Mouse (Mus musculus) limb, embryonic 12.5 days (tissue): ENCODE measurements around the gene Tmem30c. TPM values are rescaled to one million over a fixed set of nuclear protein-coding genes. Genes with fewer than 3 reads are reported as not detected.

Source experiments
- ATAC-seq: fragments of 200-750 bp; cut with Nextera tagmentation; 2 replicates; pipeline ENCODE4 v1.8.0; 2017; ENCODE audit warnings: low read depth, moderate TSS enrichment; ENCODE audit not compliant: insufficient number of reproducible peaks, insufficient read depth, low FRiP score, low TSS enrichment
- H3K27ac ChIP-seq: fragments of 300-500 bp; sonication (generic); 2 replicates; pipeline ENCODE4 v1.5.1; 2016; ENCODE audit warnings: mild to moderate bottlenecking, moderate library complexity
- H3K27me3 ChIP-seq: fragments of 300-500 bp; sonication (generic); 2 replicates; pipeline ENCODE4 v1.6.1; 2016; ENCODE audit warnings: mild to moderate bottlenecking, moderate library complexity
- H3K36me3 ChIP-seq: fragments of 300-500 bp; sonication (generic); 2 replicates; pipeline ENCODE4 v1.6.1; 2016; ENCODE audit warnings: mild to moderate bottlenecking, moderate library complexity
- H3K4me1 ChIP-seq: fragments of 300-500 bp; sonication (generic); replicated peaks from 2 replicates; pipeline ENCODE4 v1.6.1; 2016
- H3K4me2 ChIP-seq: fragments of 300-500 bp; sonication (generic); 2 replicates; pipeline ENCODE4 v1.6.1; 2016; ENCODE audit warnings: mild to moderate bottlenecking, moderate library complexity
- H3K4me3 ChIP-seq: fragments of 300-500 bp; sonication (generic); replicated peaks from 2 replicates; pipeline ENCODE4 v1.5.1; 2016; ENCODE audit warnings: mild to moderate bottlenecking
- H3K9ac ChIP-seq: fragments of 300-500 bp; sonication (generic); replicated peaks from 2 replicates; pipeline ENCODE4 v1.6.1; 2016; ENCODE audit warnings: mild to moderate bottlenecking, moderate library complexity
- H3K9me3 ChIP-seq: fragments of 300-500 bp; sonication (generic); 2 replicates; pipeline ENCODE4 v1.6.1; 2016; ENCODE audit warnings: mild to moderate bottlenecking, moderate library complexity
- WGBS: fragments of 180-500 bp; shearing (Covaris S2); methylation state at CpG from one replicate; pipeline ENCODE4 v1.1.7; 2016; 5-methylcytosine and 5-hydroxymethylcytosine counted together
- polyA plus RNA-seq: library from polyadenylated mRNA; unstranded; fragments of >200 nt; fragmentation: Nextera tagmentation; extraction: Ambion mirVana; gene quantifications from 2 replicates; pipeline ENCODE4 v1.2.1, GENCODE M21; 2016

Gene Tmem30c
- 0.06 and 0.08 TPM in 2 replicates for polyA plus RNA-seq

DNA sequence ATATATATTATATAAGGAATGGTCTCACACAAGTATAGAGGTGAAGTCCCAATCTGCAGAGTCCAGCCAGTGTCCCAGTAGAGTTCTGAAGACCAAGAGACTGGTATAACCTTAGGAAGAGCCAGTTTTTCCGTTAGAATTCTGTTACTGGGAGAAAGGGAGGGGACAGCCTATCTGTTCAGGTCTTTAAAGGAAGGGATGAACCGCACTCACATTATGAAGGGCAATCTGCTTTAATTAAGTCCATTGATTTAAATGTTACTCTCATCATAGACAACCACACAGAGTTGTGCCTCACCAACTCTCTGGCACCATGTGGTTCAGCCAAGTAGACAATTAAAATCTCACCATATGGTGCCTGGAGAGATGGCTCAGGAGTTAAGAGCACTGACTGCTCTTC, at the start of gene Tmem30c:
Gene Tmem30c, minus strand, starts transcription at position 101 of the 400 bp plus-strand sequence.
- Histone ChIP-seq H3K27ac (no peak within 1 kb of the TSS), H3K9ac (no peak within 1 kb of the TSS), H3K36me3 (no peaks in the 10 kb centered on the region), H3K4me2 (no peak within 1 kb of the TSS), H3K4me3 (no peak within 1 kb of the TSS), H3K27me3 (no peaks in the 10 kb centered on the region), H3K9me3 (no peaks in the 10 kb centered on the region), H3K4me1 (no peaks in the 10 kb centered on the region)
- no peak for ATAC-seq
- WGBS: 69% methylated on average over 2 of the region's 2 CpGs

DNA sequence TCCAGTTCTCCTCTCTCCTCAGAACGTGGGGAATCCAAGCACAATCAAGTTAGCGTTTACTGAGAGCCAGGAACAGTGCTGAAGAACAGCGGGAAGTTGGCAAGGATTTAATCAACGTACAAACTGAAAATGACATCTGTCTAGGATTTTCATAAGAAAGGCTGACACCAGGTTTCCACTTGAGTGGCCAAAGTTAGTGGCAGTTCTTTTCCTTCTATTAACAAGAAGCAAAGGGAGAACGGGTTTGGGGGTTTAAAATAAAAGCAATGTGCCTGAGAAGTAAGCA, 47.9 kb upstream of the Tmem30c start:
- Histone ChIP-seq H3K4me2 (no peak overlapping the region), H3K36me3 (no peaks in the 10 kb centered on the region), H3K9me3 (no peaks in the 10 kb centered on the region), H3K9ac (no peak overlapping the region), H3K27me3 (no peaks in the 10 kb centered on the region), H3K27ac (peak overlapping the region; percentile 43), H3K4me3 (no peak overlapping the region), H3K4me1 (peaks cover 51% of the 10 kb centered on the region)
- WGBS: 58% methylated on average over 5 of the region's 5 CpGs
- no peak for ATAC-seq

DNA sequence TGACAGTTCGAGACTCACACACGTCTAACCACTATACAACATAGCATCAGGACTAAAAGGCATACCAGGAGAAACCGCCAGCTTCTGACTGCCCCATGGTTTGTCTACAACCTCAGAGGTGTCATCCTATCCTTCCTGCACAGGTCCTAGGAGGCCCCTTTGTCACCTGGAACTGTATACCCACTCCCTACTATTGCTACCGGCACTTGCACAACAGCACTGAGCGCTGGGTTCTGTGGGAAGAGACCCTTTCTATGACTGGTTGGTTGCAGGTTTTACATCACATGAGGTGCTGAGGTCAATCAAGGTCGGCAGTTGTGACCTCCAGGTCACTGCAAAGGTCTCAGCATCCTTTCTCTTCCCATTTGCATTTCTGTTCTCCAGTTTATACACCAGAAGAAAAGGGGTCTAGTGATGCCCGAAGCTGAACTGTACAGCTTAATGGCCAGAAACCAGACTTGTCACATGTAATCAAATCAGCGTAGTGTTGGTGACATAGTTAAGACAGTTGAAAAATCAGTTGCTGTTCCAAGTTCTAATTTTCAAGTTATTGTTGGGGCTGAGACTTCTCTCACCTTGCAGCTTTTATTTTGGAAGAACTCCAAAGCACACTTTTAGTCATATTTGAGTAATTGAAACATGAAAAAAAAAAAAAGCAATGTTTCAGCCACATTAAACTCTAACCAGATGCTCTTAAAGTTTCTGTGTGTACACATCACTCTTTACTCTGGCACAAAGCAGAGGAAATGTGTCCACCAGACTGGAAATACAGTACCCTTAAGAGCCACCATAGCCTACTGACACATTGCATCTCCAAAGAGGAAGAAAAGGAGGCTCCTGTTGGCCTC, 47.3 kb upstream of the Tmem30c start:
- no peak for ATAC-seq
- no peak overlapping the region for H3K9ac ChIP-seq
- peaks cover 51% of the 10 kb centered on the region for H3K4me1 ChIP-seq
- H3K4me3 ChIP-seq: no peak overlapping the region
- peak overlapping the region; percentile 43 for H3K27ac ChIP-seq
- no peaks in the 10 kb centered on the region for H3K9me3 ChIP-seq
- 77% methylated on average over 8 of the region's 8 CpGs for WGBS
- no peak overlapping the region for H3K4me2 ChIP-seq
- no peaks in the 10 kb centered on the region for H3K27me3 ChIP-seq
- H3K36me3 ChIP-seq: no peaks in the 10 kb centered on the region

DNA sequence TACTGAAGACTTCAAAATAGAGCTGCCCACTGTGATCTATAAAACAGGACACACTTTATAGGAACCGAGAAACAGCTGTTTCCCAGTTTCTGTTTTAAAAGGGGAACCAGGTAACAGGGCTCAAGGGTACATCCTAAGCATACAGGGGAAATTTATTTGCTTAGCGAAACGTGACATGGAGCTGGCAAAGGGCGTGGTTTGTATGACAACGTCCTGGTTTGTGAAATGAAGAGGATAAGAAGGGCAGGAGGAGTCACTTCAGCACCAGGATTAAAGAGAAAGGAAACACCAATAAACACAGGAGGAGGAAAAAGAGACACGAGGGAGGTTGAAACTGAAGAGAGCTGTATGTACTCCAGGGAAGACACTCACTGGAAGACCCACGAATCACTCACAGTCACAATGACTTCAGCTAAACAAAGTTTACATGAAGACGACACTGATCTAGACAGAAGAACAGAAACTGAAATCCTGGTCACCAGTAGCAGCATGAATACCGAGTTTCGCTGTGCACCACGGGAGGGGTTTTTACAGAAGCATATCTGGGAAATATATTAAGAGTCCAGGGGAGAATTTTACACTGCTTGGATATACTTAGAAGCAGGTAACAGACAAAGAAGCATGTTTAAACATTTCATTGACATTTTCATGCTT, 44.2 kb upstream of the Tmem30c start:
- H3K27ac ChIP-seq: no peak overlapping the region
- H3K36me3 ChIP-seq: no peaks in the 10 kb centered on the region
- ATAC-seq: no peak
- no peaks in the 10 kb centered on the region for H3K27me3 ChIP-seq
- no peak overlapping the region for H3K9ac ChIP-seq
- H3K4me3 ChIP-seq: no peak overlapping the region
- H3K4me1 ChIP-seq: peaks cover 51% of the 10 kb centered on the region
- no peak overlapping the region for H3K4me2 ChIP-seq
- H3K9me3 ChIP-seq: no peaks in the 10 kb centered on the region
- WGBS: 55% methylated on average over 11 of the region's 11 CpGs

DNA sequence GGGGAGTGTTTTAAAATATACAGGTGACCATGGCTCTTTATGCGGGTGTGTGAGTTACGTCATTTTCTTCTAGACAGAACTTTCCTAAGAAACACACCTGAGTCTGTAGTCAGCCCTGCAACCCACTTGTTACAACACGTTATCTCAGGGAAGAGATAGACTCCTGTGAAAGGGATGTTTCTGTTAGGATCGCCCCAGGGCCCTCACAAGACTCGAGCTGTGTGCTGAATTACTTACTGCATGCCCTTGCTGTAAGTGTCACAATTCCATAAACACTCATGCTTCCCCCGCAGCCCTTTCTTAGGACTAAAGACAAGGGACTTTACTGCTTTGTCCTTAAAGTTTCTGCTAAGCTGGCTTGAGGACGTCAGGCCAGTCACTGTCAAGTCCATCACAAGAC, 39.6 kb upstream of the Tmem30c start:
- Histone ChIP-seq H3K27me3 (no peaks in the 10 kb centered on the region), H3K27ac (no peak overlapping the region), H3K9ac (no peak overlapping the region), H3K4me2 (no peak overlapping the region), H3K9me3 (no peaks in the 10 kb centered on the region), H3K4me1 (peaks cover 25% of the 10 kb centered on the region), H3K36me3 (no peaks in the 10 kb centered on the region), H3K4me3 (no peak overlapping the region)
- no peak for ATAC-seq
- WGBS: 71% methylated on average over 7 of the region's 7 CpGs

DNA sequence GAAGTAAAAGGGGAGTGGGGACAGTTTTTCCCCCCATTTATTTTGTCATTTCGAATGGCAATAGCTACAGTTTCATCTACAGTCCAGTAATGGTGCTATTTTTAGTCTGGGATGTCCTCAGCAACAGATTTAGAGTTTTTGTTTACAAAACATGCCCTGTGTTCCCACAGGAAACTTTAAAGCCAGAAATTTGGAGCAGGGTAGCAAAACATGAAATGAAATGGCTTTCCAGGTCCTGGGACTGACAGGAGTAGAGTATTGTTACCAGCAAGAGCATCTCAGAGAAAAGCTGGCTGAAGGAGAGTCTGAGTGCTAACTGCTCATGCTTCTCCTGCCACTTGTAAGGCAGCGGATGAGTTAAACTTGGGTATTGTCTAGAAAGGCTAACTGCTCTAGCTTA, 37.4 kb upstream of the Tmem30c start:
- H3K4me3 ChIP-seq: no peak overlapping the region
- H3K27me3 ChIP-seq: no peaks in the 10 kb centered on the region
- H3K27ac ChIP-seq: no peak overlapping the region
- peaks cover 15% of the 10 kb centered on the region for H3K4me1 ChIP-seq
- H3K36me3 ChIP-seq: no peaks in the 10 kb centered on the region
- H3K9me3 ChIP-seq: no peaks in the 10 kb centered on the region
- no peak for ATAC-seq
- no peak overlapping the region for H3K4me2 ChIP-seq
- no peak overlapping the region for H3K9ac ChIP-seq
- 79% methylated on average over 2 of the region's 2 CpGs for WGBS

DNA sequence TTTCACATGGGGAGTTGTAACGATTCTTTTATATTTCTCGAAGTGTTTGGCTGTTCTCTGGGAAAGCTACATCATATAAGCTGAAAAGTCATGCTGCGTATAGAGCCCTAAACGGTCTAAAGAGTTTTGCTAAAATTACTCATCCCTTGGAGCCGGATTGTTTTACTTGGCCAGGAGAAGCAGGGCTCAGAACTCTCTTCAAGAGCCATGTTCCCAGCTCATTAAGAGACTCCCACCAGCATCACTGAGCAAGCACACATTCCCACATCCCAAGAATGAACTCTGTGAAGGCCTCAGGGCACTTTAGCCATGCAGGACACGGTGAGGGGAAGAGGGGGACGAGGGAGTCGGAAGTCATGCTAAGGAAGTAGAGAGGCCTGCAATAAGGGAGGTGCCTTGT, 36.4 kb upstream of the Tmem30c start:
- Histone ChIP-seq H3K27ac (0 out of 2 replicates have a peak overlapping the region, but pooled peaks have one; percentile 51), H3K4me1 (peaks cover 15% of the 10 kb centered on the region), H3K27me3 (no peaks in the 10 kb centered on the region), H3K36me3 (no peaks in the 10 kb centered on the region), H3K9me3 (no peaks in the 10 kb centered on the region), H3K4me2 (no peak overlapping the region), H3K4me3 (no peak overlapping the region), H3K9ac (no peak overlapping the region)
- 63% methylated on average over 8 of the region's 8 CpGs for WGBS
- ATAC-seq: no peak

DNA sequence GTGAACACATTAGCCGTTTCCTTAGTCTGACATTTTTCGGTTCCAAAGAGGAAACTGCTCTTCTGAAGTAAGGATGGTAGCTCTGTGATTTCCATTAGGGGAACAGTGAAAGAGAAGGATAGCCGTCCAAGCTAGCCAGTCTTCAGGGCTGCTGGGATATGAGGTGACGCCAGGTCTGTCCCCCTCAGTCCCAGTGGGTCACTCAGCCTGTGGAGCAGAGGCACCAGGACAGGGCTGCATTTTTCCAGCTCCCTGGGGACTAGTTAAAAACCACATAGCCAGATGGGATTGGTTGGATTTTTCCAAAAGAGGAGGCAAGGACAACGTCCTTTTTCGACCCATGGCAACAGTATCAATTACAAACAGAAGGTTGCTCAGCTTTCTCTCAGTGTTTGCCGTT, 34.3 kb upstream of the Tmem30c start:
- Histone ChIP-seq H3K36me3 (no peaks in the 10 kb centered on the region), H3K27me3 (no peaks in the 10 kb centered on the region), H3K9me3 (no peaks in the 10 kb centered on the region), H3K4me1 (peaks cover 15% of the 10 kb centered on the region), H3K4me3 (no peak overlapping the region), H3K4me2 (no peak overlapping the region), H3K9ac (no peak overlapping the region), H3K27ac (no peak overlapping the region)
- no peak for ATAC-seq
- WGBS: 56% methylated on average over 7 of the region's 7 CpGs

DNA sequence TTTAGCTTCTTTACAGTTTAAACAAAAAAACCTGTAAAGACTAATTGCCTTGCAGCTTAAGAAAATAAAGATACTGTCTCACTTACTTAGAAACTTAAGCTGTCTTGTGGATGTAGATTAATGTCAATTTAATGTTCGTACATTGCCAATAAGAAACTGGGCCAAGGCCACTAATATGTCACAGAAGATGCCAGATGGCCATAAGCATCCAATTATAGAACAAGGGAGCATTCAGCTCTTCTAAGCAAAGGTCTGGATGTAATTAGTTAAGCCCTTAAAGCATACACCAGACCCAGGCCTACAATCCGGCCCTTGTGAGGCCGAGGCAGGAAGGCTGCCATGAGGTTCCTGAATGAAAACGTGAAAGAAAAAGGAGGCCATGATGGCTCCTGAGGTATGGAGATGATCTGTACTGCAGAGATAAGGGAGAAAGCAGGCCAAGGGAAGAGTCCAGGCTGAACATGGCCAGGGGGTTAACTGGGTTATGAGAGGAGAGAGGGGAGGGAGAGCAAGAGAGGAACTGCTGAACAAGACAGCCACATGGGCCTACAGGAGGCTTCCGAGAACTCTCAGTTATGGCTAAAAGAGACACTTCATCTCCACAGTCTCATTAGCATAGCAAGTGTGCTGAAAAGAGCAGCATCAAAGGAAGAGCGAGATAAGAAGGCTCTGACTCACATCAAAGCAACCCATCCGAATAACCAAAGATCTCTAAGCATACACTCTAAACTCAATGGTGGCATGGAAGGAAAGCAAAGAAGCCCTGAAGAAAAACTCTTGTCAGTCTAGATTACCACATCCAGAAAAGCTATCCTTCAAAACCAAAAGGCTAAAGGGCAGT, 26.8 kb upstream of the Tmem30c start:
- Histone ChIP-seq H3K27me3 (no peaks in the 10 kb centered on the region), H3K4me3 (no peak overlapping the region), H3K27ac (no peak overlapping the region), H3K9ac (no peak overlapping the region), H3K4me2 (no peak overlapping the region), H3K9me3 (peaks cover 14% of the 10 kb centered on the region), H3K4me1 (peaks cover 13% of the 10 kb centered on the region; the same call in 1 of the 2 replicates), H3K36me3 (no peaks in the 10 kb centered on the region)
- 57% methylated on average over 7 of the region's 7 CpGs for WGBS
- no peak for ATAC-seq

DNA sequence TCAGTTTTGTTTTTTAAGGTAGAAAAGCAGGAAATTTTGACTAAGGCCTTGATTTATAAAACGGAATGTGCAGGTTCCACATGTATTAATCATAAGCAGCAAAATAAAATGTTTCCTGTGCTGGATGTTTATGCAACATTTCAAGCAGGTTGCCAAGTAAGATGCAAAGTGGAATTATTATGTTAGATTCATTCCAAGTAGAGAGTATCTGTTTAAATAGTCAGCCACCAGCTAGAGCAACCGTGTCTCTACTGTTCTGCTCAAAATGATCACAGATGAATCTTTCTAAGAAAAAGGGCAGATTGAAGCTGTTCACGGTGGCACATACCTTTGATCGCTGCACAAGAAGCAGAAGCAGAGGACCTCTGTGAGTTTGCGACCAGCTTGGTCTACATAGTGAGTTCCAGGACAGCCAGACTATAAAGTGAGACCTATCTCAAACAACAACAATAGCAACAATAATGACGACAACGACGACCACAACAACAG, 26.0 kb upstream of the Tmem30c start:
- WGBS: 75% methylated on average over 8 of the region's 8 CpGs
- ATAC-seq: no peak

More for the DNA sequence above, 26.0 kb upstream of the Tmem30c start:
- Histone ChIP-seq H3K4me2 (no peak overlapping the region), H3K9ac (no peak overlapping the region), H3K4me1 (peaks cover 13% of the 10 kb centered on the region; the same call in 1 of the 2 replicates), H3K4me3 (no peak overlapping the region), H3K9me3 (peaks cover 14% of the 10 kb centered on the region), H3K27ac (no peak overlapping the region), H3K27me3 (no peaks in the 10 kb centered on the region), H3K36me3 (no peaks in the 10 kb centered on the region)
